Mouse (Mus musculus) regulatory T cell (primary cell): ENCODE data around the gene Tlk2.

Experiments used
- in situ Hi-C: fragments of 300-600 bp; cut with MboI, MseI; formaldehyde crosslinking; loops from one replicate; pipeline ENCODE4 v1.15.1; 2025; ENCODE audit warnings: high pct_unique_total_duplicates

Tlk2 gene

GRCm38 (mm10) chr11:105261116-105261515, 82.5 kb downstream of the Tlk2 start:
- in situ Hi-C loops: no loop called here

DNA sequence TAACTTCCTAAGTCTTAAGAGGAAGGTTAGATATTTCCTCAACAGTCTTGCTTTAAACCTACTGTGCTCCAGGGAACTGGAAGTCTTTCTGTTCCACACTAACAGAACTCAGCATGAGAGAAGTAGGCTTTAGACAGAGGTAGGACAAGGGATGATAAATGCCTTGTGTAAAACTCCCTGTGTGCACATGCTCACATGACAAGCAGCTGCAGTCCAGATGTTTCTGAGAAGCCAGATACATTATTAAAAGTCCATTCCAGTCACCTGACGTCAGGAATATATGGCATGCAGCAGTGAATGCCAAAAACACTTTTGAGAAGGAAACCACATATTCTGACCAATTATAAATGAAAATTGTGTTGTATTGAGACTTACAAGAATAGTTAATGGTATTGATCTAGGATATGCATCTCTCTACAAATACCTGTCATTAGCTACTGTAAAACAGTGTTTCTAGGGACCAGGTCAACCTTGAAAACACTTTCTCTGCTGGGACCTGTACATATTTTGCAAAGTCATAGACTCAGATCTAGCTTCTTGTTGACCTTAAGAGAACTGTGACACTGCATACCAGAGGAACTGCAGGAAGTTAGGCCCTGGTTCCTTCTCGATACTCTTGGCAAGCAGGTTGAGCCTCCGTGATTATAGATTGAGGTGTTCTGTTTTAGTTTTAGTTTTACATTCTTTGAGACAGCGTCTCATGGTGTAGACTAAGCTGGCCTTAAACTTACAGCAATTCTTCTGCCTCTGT, 83.2 kb downstream of the Tlk2 start:
- in situ Hi-C loops: no loop called here

- in situ Hi-C loops: no loop called here
These were observed 85.9 kb downstream of the Tlk2 start for GRCm38 (mm10) chr11:105264506-105264905.

DNA sequence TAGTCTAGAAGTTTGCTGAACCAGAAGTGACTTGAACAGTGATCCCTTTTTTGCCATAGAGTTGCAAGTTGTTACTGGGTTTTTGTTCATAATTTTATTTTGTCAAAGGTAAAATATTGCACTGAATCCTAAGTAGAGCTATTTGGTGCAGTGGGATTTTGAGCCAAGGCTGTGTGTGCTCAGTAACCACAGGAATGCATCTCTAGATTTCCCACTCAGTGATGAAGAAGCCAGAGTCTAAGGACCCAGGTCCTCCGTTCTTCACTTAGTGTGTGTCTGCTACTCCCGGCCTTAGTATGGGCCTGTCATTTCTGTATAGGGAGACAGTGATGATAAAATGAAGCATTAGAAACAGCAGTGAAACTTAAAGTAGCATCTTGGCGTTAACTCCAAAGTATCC, 86.4 kb downstream of the Tlk2 start:
- in situ Hi-C loops: no loop called here

GRCm38 (mm10) chr11:105270155-105270554, 91.5 kb downstream of the Tlk2 start:
- in situ Hi-C loops: no loop called here

- in situ Hi-C loops: no loop called here
These were observed 101.8 kb downstream of the Tlk2 start for GRCm38 (mm10) chr11:105280456-105280855.

- in situ Hi-C loops: no loop called here
These were observed 102.7 kb downstream of the Tlk2 start for GRCm38 (mm10) chr11:105281291-105281690.

DNA sequence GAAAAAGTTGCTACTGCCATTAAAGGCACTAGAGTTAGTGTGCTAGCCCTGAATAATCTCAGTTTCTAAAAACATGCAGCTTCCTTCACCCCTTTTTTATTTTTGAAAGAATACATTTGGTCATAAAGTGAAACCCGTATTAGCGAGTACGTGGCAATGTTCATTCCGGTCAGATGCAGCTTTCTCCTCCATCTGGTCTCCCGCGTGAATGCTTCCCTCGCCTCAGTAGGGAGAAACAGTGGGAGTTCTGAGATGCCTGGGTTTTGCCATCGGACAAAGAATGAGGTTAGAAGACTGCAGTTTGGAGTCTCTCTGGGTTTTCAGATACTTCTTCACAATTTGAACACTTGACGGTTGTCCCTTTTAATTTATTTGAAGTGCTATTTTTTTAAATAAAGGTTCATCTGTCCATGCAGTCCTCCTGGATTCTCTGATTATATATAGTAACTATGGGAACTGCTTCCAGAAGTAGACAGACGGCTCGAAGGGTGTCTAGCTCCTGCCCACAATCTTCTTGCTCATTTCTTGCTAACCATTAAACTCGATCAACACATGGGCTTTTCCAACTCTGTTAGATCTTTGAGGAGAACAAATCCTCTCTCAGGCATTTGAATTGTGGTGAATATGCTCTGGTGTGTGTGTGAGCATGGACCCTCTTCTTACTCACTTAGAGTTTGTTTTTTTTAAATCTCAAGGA, 103.3 kb downstream of the Tlk2 start:
- in situ Hi-C loops: no loop called here

GRCm38 (mm10) chr11:105282460-105282859, 103.9 kb downstream of the Tlk2 start:
- in situ Hi-C loops: no loop called here

DNA sequence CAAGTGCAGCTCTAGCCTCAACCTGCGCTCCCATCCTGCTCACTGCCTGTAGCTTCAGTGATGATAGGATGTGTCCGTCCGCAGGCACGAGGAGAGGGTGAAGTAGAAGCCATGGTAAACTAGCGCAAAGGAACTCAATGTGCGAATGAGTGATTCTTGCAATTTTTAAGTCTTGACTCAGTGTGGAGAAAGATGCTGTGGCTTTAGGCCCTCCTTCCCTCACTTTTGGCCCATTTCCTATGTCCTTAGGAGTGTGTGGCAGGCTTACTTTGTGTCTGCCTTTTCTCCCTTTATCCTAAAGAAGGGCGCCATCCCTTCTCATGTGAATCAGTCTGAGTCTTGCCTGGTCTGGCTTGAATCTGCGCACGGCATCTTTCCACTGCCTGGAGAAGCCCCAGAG, 104.4 kb downstream of the Tlk2 start:
- in situ Hi-C loops: no loop called here

GRCm38 (mm10) chr11:105285720-105286119, 107.1 kb downstream of the Tlk2 start:
- in situ Hi-C loops: no loop called here

GRCm38 (mm10) chr11:105289403-105289802, 110.8 kb downstream of the Tlk2 start:
- in situ Hi-C loops: no loop called here

DNA sequence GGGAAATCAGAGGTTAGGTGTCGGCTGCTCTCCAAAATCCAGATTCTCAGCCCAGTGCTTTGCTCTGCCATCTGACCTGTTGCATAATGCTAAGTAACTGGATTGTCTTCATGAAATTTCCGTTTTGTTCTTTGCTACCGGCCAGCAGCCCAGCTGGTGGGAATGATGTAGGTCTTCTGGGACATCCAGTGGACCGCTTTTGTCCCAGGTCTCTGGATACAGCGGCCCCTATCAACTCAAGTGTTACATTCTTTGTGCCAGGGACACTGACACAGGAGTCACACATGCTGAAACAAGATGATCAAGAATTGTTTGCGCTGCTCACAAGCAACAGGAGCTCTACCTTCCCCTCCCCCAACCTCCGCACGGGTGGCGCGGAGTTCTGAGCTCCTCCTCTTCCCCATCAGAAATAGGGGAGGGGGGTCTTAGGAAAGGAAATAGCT, 113.1 kb downstream of the Tlk2 start:
- in situ Hi-C loops: no loop called here

DNA sequence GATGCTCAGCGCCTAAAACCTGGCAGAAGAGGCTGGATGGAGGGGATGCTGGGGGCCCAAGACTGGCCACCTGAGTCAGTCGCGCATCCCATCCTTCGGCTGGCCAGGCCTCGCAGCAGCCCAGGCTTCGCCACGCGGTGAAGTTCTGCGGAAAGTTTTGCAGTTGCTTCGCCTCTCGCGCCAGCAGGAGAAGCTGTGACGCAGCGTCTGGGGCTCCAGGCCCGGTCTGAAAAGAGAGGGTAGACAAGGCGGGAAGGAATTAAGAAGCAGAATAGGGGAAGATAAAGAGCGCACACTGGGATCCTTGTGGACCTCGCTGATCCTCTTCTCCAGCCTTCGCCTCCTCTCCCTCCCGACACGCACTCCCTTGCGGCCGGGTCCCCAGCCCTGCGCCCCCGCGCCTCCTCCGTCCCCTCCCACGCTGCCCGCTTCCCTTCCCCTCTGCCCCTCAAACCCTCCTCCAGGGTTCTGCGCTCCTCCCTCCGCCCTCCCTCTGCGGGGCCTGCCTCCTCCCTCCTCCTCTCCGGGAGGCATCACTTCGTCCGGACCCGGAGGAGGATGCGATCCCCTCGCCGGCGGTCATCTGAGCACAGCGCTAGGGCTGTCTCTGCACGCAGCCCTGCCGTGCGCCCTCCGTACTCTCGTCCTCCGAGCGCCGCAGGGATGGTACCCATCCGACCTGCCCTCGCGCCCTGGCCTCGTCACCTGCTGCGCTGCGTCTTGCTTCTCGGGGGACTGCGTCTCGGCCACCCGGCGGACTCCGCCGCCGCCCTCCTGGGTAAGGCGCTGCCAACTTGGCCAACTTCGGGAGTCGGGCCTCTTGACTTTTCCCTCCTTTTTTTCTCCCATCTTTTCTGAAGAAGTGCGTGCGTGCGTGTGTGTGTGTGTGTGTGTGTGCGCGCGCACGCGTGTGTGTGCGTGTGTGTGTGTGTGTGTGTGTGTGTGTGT, 113.8 kb downstream of the Tlk2 start, which contains the start of gene Mrc2:
Mrc2 (plus strand) TSS at position 520 of the 948 bp plus-strand sequence.
- in situ Hi-C loops: no loop called here

GRCm38 (mm10) chr11:105293101-105293581, 114.5 kb downstream of the Tlk2 start:
- in situ Hi-C loops: no loop called here

GRCm38 (mm10) chr11:105293901-105294494, 115.4 kb downstream of the Tlk2 start:
- in situ Hi-C loops: no loop called here

DNA sequence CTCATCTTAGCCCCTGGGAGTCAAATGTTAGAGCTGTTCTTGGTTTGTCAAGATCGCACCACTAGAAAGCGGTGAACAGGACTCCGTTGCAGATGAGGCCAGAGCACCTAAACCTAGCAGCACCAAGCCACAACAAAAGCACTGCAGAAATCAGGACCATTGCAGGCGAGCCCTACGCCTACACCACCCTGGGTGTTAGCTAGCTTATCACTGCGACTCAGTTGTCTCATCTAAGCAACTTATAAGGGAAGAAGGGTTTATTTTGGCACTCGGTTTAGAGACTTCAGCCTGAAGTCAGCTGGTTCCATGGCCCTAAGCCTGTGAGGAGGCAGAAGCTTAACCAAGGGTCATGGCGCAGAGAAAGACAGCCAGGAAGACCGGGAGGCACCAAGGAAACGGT, 117.5 kb downstream of the Tlk2 start:
- in situ Hi-C loops: no loop called here

DNA sequence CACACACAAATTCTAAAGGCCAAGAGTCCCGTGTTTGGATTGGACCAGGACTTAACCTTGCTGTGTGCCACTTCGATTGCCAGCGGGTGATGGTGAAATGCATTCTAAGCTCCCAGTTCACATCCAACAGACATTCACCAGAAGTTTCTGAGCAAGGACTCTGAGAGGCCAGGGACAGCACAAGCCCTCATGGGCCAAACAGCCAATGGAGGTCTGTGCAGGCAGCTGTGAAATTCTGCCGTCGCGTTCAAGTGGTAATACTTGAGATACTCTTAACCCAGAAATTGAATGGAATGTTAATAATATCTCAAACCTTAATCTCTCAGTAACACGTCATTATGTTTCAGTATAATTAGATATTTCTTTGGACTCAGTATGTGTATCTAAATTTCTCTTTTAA, 131.6 kb downstream of the Tlk2 start:
- in situ Hi-C loops: no loop called here

- in situ Hi-C loops: no loop called here
These were observed 132.8 kb downstream of the Tlk2 start for GRCm38 (mm10) chr11:105311291-105311975.

DNA sequence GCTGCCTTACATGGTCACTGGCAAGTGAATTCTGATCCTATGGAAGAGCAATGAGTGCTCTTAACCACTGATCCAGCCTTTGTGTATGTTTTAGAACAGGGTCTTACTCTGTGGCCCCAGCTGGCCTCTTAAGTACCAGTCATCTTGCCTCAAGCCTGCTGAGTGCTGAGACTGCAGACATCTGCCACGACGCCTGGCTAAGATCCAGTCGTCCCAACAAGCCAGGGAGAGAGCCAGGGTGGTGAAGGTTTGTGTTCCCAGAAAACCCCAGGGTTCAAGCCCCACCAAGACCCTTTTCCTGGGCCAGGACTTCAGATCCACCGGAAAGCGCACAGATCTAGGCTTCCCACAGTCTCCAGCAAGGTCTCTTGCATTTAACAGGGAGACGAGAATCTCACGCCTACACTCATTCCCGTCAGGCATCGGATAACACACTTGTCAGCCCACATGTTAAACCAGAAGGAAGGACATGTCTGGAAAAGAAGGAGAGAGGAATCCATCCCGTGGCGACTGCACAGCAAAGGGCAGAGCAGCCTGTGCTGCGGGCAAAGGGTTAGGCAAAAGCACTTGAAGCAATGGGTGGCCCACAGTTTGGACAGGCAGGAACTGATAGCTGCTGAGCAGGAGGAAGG, 133.8 kb downstream of the Tlk2 start:
- in situ Hi-C loops: no loop called here
